In the genomic region with DNA sequence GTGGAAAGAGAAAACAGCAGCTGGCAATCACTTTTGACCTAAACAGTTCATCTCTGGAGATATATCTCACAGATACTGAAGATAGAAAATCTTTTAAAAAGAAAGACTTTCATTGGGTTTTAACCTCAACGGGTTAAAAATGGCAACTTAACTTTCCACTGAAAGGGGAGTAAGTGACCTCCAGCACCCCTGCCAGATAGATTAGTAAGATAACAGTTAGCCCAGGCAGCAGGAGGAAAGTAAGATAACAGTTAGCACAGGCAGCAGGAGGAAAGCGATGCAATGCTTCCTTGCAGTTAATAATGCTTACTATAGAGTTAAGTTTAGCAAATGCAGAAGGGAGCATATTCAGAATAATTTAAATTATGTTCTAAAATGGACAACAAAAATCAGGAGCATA, we compare ENCODE assay signal across 11 mouse cellular contexts.
"Had no signal": no experiment of that assay in that cellular context is flagged by ENCODE, and none has a peak within 500 bp of the region (broad histone marks: within the 10 kb centered on the region; RNA-seq: fewer than 3 reads in every experiment).

No protein-coding gene starts in this region.

- H3K9ac ChIP-seq: kidney, embryonic 15.5 days; limb, embryonic 15.5 days; midbrain, embryonic 13.5 days had no signal

- H3K27me3 ChIP-seq: kidney, embryonic 15.5 days; limb, embryonic 15.5 days; midbrain, embryonic 13.5 days had no signal

- DNase-seq: kidney, adult 2 months; kidney, postnatal 14 days; lung, adult 2 months; lung, postnatal 10 days; lung, postnatal 4 days; right cerebral cortex, adult 18-20 months; right cerebral cortex, postnatal 25 days had no signal

- H3K4me1 ChIP-seq: kidney, embryonic 15.5 days; limb, embryonic 15.5 days; midbrain, embryonic 13.5 days had no signal

- ATAC-seq: intestine, embryonic 16.5 days; midbrain, embryonic 13.5 days had no signal

- H3K4me3 ChIP-seq: kidney, embryonic 15.5 days; limb, embryonic 15.5 days; midbrain, embryonic 13.5 days had no signal

- H3K9me3 ChIP-seq: kidney, embryonic 15.5 days; limb, embryonic 15.5 days; midbrain, embryonic 13.5 days had no signal

- H3K4me2 ChIP-seq: kidney, embryonic 15.5 days; limb, embryonic 15.5 days; midbrain, embryonic 13.5 days had no signal

- H3K27ac ChIP-seq: kidney, embryonic 15.5 days; limb, embryonic 15.5 days; midbrain, embryonic 13.5 days had no signal

- H3K36me3 ChIP-seq: kidney, embryonic 15.5 days had no signal
